Mouse (Mus musculus) cerebellum, adult 2 months (tissue): ENCODE data around the gene Gpc2.

ENCODE experiments used
- CTCF ChIP-seq: fragments of 200-500 bp; IDR thresholded peaks from 2 replicates; pipeline ENCODE4 v1.5.1; 2011; ENCODE audit warnings: low read depth, mild to moderate bottlenecking, control low read depth, low read length, moderate library complexity, borderline replicate concordance; ENCODE audit not compliant: insufficient read depth
- POLR2A ChIP-seq: fragments of 200-500 bp; IDR thresholded peaks from 2 replicates; pipeline ENCODE4 v1.6.1; 2011; ENCODE audit warnings: low read length, control low read depth, borderline replicate concordance; ENCODE audit not compliant: insufficient read depth

- TF ChIP-seq CTCF (no peak), POLR2A (no peak)
Measured at GRCm38 (mm10) chr5:138260834-138261233, 19.0 kb downstream of the Gpc2 start.
